Mouse (Mus musculus) kidney, adult 2 months (tissue): ENCODE measurements around the gene Lef1.

Experiments used
- CTCF ChIP-seq: fragments of 200-500 bp; conservative IDR thresholded peaks from 2 replicates; pipeline ENCODE4 v1.5.1; 2011; ENCODE audit warnings: low read depth, mild to moderate bottlenecking, control low read depth, low read length, moderate library complexity, mixed read lengths; ENCODE audit not compliant: insufficient read depth, insufficient read length
- POLR2A ChIP-seq: fragments of 200-500 bp; IDR thresholded peaks from one replicate; pipeline ENCODE4 v1.6.1; 2011; ENCODE audit warnings: low read depth, low read length, control low read depth

DNA sequence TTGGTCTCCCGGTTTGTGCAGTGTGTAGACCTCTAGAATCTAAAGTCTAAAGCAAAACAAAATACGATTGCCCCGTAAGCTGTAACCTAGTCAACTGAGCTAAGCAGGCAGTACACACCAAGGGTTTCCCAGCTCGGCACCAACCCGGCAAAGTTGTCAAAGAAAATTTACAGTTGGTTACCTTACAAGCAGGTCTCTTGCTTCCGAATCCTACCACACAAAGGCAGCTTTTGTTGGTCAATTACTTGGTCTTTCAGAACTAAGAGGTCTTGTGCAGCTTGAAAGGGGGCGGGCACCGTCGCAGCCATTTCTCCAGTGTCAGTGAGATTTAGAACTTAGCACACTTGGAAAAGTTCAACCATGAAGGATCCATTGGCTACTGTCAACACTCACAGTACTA is 25.2 kb downstream of the Lef1 start:
- TF ChIP-seq CTCF = no peak
- TF ChIP-seq POLR2A = no peak
